Mouse (Mus musculus) heart, adult 8-10 months (tissue): ENCODE data around the gene Ifngr1. TPM values are rescaled to one million over a fixed set of nuclear protein-coding genes. Genes with fewer than 3 reads are reported as not detected.

Experiments
- DNase-seq: peaks from one replicate; pipeline ENCODE4 v3.0.0; 2022; ENCODE audit warnings: low spot score
- total RNA-seq, 4 experiments: library from RNA; stranded (reverse); gene quantifications; 2 replicates each; pipeline ENCODE4 v1.2.4; 2022

Gene Ifngr1
- 10 to 100 TPM; 38.6 to 45.7 (median 39.3) TPM for total RNA-seq

DNA sequence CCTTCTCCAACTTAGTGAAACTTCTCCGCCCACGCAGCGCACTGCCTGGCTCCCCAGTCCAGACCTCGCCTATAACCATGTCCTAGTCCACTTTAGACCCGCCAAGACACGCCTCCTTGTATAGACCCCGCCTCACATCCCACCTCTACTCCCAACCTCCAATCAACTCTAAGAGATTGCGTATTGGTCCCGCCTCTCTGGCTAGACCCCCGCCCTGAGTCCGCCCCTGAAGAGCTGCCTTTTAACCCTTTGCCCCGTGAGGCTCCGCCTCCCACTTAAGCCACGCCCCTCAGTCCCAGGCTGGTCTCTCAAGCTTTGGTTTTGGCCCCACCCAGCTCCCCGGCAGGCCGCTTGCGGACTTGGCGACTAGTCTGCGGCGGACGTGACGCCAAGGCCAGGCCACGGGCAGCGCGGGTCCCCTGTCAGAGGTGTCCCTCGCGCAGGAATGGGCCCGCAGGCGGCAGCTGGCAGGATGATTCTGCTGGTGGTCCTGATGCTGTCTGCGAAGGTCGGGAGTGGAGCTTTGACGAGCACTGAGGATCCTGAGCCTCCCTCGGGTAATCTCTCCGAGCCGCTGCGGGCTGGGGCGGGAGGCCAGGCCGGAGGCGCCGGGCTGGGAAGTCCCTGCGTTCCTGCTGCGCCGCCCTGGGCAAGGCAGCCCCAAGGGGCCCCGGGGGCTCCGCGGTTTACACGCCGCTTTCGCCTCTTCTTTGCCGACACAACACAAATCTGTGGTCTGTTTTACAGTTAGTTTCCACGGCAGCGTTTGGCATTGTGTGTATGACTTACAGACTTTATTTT is at the start of gene Ifngr1:
TSS of gene Ifngr1 (plus strand) at position 309 of the 801 bp plus-strand sequence.
- DNase-seq, result peak; percentile 100

DNA sequence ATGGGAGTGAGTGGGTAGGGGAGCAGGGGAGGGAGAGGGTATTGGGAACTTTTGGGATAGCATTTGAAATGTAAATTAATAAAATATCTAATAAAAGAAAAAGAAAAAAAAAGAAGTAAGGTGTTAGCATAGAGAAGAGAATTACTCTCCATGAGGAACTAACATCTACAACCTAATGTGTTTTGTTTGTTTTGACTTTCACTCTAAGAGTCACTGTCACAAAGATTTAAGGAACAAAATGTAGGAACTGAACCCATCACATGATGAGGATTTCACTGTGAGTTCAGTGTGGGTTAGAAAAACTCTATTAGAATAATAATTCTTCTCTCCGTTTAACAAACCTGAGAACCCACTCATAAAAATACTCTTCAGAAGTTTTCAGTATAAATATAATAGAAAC is 44.9 kb upstream of the Ifngr1 start:
- no peak for DNase-seq

DNA sequence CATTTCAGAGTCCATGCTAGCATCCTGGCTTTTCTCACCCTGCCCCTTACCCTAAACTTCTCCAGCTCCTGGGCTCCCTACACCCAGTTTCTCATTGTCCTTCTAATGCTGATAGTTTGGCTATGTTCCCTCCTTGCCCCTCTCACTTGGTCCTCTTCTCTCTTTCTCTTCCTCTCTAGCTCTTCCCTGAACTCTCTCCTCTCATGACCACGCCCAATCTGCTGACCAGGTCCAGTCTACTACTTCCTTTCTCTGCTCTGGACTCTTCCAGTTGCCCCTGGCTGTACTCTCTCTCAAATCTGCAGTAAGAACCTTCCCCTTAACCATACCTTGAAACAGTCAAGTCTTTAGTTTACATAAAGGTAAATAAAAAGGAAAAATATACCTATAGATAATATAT is 43.7 kb upstream of the Ifngr1 start:
- DNase-seq, result no peak

DNA sequence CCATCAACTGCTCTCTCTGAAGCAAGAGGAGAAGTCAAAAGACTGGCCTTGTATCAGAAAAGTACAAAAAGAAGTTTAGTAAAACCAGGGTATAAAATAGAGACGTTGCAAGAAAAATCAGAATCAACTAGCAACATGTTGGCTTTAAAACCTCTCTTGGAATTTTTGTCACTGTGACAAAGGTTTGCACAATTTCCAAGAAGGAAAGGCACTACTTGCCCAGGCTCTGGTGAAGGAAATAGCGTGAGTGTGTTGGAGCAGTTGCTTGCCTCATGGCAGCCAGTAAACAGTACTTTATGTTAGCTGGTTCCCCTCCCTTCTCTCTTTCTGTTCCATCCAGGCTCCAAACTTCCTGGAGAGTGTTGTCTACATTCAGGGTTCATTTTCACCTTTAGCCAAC is 43.3 kb upstream of the Ifngr1 start:
- no peak for DNase-seq

DNA sequence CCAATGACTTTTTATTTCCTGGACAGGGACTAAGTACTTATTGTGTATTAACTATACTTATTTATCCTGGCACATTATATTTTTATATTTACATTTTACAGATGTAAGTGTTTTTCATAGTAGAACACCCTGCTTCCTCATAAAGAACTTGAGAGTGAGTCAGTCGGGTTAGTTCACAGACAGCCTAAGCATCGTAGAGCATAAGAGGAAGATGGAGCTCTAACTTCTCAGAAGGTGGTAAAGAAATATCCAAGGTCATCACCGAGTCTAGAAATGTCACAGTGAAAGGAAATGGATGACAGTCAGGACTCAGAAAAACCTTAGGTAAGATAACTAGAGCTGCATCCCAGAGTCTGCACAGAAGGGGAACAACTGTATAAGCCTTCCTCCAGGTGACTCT is 40.2 kb upstream of the Ifngr1 start:
- DNase-seq, result no peak

- DNase-seq, result no peak
These were observed 37.9 kb upstream of the Ifngr1 start for GRCm38 (mm10) chr10:19553857-19554256.

GRCm38 (mm10) chr10:19557696-19558095 is 34.1 kb upstream of the Ifngr1 start:
- DNase-seq, result no peak

- peak; percentile 55 for DNase-seq
These were observed 32.1 kb upstream of the Ifngr1 start for GRCm38 (mm10) chr10:19559565-19560165.

DNA sequence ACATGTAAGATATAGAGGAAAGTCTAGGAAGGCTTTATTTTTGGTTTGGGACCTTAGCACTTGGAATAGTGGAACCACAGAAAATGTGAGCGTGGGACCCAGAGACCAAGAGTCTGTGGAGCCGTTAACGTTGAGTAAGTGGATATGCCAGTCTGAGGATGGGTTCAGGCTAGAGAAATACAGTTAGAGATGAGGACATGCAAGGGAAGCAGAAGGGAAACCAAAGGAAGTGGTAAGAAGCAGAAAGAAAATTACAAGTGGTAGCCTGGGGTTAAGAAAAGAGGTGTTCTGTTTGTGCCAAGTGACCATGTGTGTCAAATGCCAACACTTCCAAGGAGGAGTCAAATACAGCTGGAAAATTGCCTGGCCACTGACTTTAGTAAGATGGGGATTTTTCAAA is 29.2 kb upstream of the Ifngr1 start:
- no peak for DNase-seq

DNA sequence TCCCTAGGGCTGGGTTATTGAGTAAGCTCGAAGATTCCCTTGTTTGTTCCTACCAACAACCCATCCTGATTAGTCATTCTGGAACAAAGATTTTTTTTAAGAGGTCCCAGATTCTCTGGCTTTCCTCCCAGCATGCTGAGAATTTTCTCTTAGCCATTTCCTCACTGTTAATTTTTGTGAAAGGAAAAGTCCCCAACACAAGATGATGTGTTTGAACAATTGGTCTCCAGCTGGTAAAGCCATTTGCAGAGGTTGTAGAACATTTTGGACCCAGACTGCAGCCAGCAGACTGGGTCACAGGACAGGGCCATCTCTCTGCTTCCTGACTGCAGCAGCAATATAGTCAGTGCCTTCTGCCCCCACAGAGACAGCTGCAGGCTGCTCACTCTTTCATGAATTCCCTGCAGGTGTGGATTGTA is 28.3 kb upstream of the Ifngr1 start:
- peak; percentile 93 for DNase-seq

- no peak for DNase-seq
These were observed 24.3 kb upstream of the Ifngr1 start for GRCm38 (mm10) chr10:19567481-19567880.

GRCm38 (mm10) chr10:19570288-19570687 is 21.5 kb upstream of the Ifngr1 start:
- peak; percentile 61 for DNase-seq

GRCm38 (mm10) chr10:19570716-19571115 is 21.0 kb upstream of the Ifngr1 start:
- peak; percentile 66 for DNase-seq

DNA sequence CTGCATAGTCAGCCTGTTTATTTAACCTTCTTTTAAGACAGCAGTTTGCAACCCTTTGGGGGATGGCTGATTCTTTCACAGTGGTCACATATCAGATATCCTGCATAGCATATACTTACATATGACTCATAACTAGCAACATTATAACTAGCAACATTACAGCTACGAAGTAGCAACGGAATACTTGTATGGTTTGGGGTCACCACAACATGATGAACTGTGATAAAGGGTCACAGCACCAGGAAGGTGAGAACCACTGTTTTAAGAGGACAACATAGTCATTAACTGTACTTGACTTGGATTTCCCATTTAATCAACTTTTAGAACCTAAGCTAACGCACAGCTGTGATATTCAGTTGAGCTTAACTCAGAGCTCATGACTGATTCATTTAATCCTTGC is 14.2 kb upstream of the Ifngr1 start:
- no peak for DNase-seq

DNA sequence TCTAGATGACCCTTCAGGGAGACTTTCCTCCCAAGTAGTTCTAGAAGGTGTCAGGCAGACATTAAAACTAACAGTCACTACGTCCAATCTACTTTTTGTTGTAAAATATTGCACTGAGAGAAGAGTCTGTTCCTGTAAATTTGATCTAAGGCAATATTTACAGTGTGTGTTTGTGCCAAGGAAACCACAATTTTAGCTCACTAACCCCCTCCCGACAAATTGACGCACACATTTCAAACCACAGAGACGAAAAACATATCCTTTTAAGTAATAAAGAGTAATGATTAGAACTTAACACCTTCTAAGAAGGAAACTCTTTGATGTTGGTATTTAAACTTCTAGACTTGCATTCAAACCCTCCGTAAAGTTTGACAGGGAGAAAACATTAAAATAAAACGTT is 13.7 kb upstream of the Ifngr1 start:
- DNase-seq, result no peak

DNA sequence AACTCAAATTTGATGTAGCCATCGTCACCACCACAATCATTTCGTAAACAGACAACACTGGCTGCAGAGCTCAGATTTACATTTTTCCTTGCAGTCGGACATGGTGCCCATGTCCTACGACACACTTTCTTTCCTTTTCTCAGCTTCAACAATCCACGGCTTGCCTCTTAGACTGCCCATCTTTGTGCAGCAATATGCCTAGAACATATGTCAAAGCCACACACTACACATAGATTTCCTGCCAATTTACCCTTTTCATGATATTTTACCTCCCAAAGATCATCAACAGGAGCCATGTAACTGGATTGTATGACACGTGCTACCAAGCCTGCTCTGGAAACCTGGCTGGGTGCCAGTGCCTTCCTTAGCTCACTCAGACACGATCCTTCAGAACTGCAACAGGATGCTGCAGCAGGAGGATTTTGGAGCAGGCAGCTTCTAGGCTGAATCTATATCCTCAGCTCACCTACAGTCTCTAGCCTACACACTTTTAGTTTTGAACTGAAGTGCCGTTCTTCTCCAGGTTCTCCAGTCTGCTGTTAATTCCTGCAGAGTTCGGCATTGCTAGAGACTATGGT is 13.3 kb upstream of the Ifngr1 start:
- no peak for DNase-seq

- no peak for DNase-seq
These were observed 11.1 kb upstream of the Ifngr1 start for GRCm38 (mm10) chr10:19580660-19581059.

GRCm38 (mm10) chr10:19581844-19582582 is 9.7 kb upstream of the Ifngr1 start:
- peak; percentile 74 for DNase-seq

- DNase-seq, result no peak
These were observed 8.8 kb upstream of the Ifngr1 start for GRCm38 (mm10) chr10:19582806-19583430.

- peak; percentile 45 for DNase-seq
These were observed 7.7 kb upstream of the Ifngr1 start for GRCm38 (mm10) chr10:19584064-19584463.

GRCm38 (mm10) chr10:19584846-19585245 is 6.9 kb upstream of the Ifngr1 start:
- no peak for DNase-seq

- DNase-seq, result no peak
These were observed 5.9 kb upstream of the Ifngr1 start for GRCm38 (mm10) chr10:19585860-19586259.
